Mouse (Mus musculus) stomach, postnatal 0 days (tissue): ENCODE measurements around the gene Ssc5d.

ENCODE experiments used
- CTCF ChIP-seq: IDR thresholded peaks from 2 replicates; pipeline ENCODE4 v1.5.1; 2016; ENCODE audit warnings: antibody characterized with exemption, low read depth, mild to moderate bottlenecking, moderate library complexity
- EP300 ChIP-seq: optimal IDR thresholded peaks from 2 replicates; pipeline ENCODE3; 2016; ENCODE audit warnings: antibody characterized with exemption

DNA sequence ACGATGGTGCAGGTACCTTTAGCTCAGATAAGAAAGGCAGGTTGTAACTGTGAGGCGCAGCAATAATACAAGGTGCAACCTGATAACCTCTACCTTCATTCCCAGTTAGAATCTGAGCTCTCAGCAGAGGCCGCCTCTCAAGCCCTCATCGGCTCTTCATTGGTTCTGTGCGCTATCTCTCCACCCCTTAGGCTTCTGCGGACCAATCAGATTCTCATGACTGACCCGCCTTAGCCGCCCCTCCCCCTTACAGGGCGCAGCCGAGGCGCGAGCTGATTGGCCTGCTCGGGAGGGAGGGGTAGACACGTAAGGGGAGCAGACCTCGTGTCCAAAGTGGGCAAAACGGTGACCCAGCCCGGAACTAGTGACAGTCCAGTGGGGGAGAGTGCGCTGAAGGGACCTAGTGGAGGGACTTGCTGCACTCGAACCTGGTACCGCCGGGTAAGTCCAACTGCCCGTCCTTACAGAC is 48.8 kb upstream of the Ssc5d start, which contains the start of gene Isoc2a:
- TF ChIP-seq CTCF (no peak), EP300 (no peak)
